Mouse (Mus musculus): ENCODE measurements around the gene Pklr. TPM values are rescaled to one million over a fixed set of nuclear protein-coding genes. Genes with fewer than 3 reads are reported as not detected.

Pklr gene
- not detected for total RNA-seq (2023)

GRCm38 (mm10) chr3:89135958-89136357 lies at the start of gene Pklr:
Gene Pklr, plus strand, starts transcription at chr3:89136142.

GRCm38 (mm10) chr3:89093175-89093574 lies 42.8 kb upstream of the Pklr start, which contains the start of gene Rusc1:
Gene Rusc1, minus strand, starts transcription at chr3:89093311.

GRCm38 (mm10) chr3:89100811-89101210 lies 35.1 kb upstream of the Pklr start, which contains the start of gene Gm43738:
Gene Gm43738, minus strand, starts transcription at chr3:89101099.

GRCm38 (mm10) chr3:89101812-89102494 lies 34.0 kb upstream of the Pklr start, which contains the start of gene Fdps:
Gene Fdps, minus strand, starts transcription at chr3:89101959.

GRCm38 (mm10) chr3:89159616-89160344 lies 23.8 kb downstream of the Pklr start, which contains the start of gene Hcn3:
Gene Hcn3, minus strand, starts transcription at chr3:89160196.

GRCm38 (mm10) chr3:89164506-89165267 lies 28.7 kb downstream of the Pklr start, which contains the start of gene Clk2:
Gene Clk2, plus strand, starts transcription at chr3:89164795.

GRCm38 (mm10) chr3:89177242-89178106 lies 41.5 kb downstream of the Pklr start, which contains the start of gene Scamp3:
Gene Scamp3, plus strand, starts transcription at chr3:89177473.

GRCm38 (mm10) chr3:89183058-89183958 lies 47.4 kb downstream of the Pklr start, which contains the start of gene Fam189b:
Gene Fam189b, plus strand, starts transcription at chr3:89183143.

Other genes starting within 250 kb of the Pklr start
- gene Msto1, start 222.1 kb upstream of the Pklr start, total RNA-seq (2023): 10 to 100 TPM; 10.2 to 12.4 TPM
- gene Ash1l, start 185.5 kb upstream of the Pklr start, total RNA-seq (2023): 10 to 100 TPM; 56.5 to 59.4 TPM
- 10 to 100 TPM; 42.3 to 47.0 TPM for gene Dap3, start 185.0 kb upstream of the Pklr start, total RNA-seq (2023)
- 10 to 100 TPM; 32.8 to 34.0 TPM for gene Rusc1, start 42.8 kb upstream of the Pklr start, total RNA-seq (2023)
- gene Gm43738, start 35.0 kb upstream of the Pklr start, total RNA-seq (2023): not detected
- gene Fdps, start 34.2 kb upstream of the Pklr start, total RNA-seq (2023): 10 to 100 TPM; 34.8 to 48.9 TPM
- gene Hcn3, start 24.1 kb downstream of the Pklr start, total RNA-seq (2023): under 1 TPM in 1 of 2 experiments, not detected in 1; 0.31 TPM
- 10 to 100 TPM; 79.1 to 83.2 TPM for gene Clk2, start 28.7 kb downstream of the Pklr start, total RNA-seq (2023)
- 10 to 100 TPM; 82.3 TPM for gene Scamp3, start 41.3 kb downstream of the Pklr start, total RNA-seq (2023)
- gene Fam189b, start 47.0 kb downstream of the Pklr start, total RNA-seq (2023): 10 to 100 TPM; 12.2 to 13.0 TPM
- 100 to 1,000 TPM; 109 to 114 TPM for gene Gba, start 66.8 kb downstream of the Pklr start, total RNA-seq (2023)
- 1 to 10 TPM; 5.2 to 6.8 TPM for gene Thbs3, start 79.0 kb downstream of the Pklr start, total RNA-seq (2023)
- 10 to 100 TPM; 84.0 to 86.7 TPM for gene Mtx1, start 90.9 kb downstream of the Pklr start, total RNA-seq (2023)
- not detected for gene Muc1, start 92.9 kb downstream of the Pklr start, total RNA-seq (2023)
- gene Krtcap2, start 109.8 kb downstream of the Pklr start, total RNA-seq (2023): 100 to 1,000 TPM in 1 of 2 experiments, 10 to 100 TPM in 1; 82.1 to 104 TPM
- gene Trim46, start 110.2 kb downstream of the Pklr start, total RNA-seq (2023): 1 to 10 TPM in 1 of 2 experiments, under 1 TPM in 1; 0.18 to 1.1 TPM
- gene Dpm3, start 123.2 kb downstream of the Pklr start, total RNA-seq (2023): 10 to 100 TPM; 65.3 to 74.1 TPM
- 10 to 100 TPM; 49.4 to 58.0 TPM for gene Slc50a1, start 134.4 kb downstream of the Pklr start, total RNA-seq (2023)
- under 1 TPM in 1 of 2 experiments, not detected in 1; 0.55 TPM for gene Efna1, start 145.0 kb downstream of the Pklr start, total RNA-seq (2023)
- gene Efna3, start 186.8 kb downstream of the Pklr start, total RNA-seq (2023): not detected
- not detected for gene Efna4, start 201.9 kb downstream of the Pklr start, total RNA-seq (2023)
- 100 to 1,000 TPM; 163 to 179 TPM for gene Adam15, start 213.9 kb downstream of the Pklr start, total RNA-seq (2023)
- gene Dcst2, start 225.8 kb downstream of the Pklr start, total RNA-seq (2023): not detected
- gene Dcst1, start 229.1 kb downstream of the Pklr start, total RNA-seq (2023): not detected

Measured in monocyte, adult 59 days (primary cell).